Mouse (Mus musculus): Measurements from ENCODE around the gene Caps2. TPM values are rescaled to one million over a fixed set of nuclear protein-coding genes. Genes with fewer than 3 reads are reported as not detected.
"Not testable (repeated sequence)": the region's sequence is repeated elsewhere in the genome, so short reads cannot be mapped to it uniquely, and the experiment has no call there.

Caps2 gene
- total and polyA plus RNA-seq, 3 experiments, result 0.08 to 0.51 (median 0.21) TPM

DNA sequence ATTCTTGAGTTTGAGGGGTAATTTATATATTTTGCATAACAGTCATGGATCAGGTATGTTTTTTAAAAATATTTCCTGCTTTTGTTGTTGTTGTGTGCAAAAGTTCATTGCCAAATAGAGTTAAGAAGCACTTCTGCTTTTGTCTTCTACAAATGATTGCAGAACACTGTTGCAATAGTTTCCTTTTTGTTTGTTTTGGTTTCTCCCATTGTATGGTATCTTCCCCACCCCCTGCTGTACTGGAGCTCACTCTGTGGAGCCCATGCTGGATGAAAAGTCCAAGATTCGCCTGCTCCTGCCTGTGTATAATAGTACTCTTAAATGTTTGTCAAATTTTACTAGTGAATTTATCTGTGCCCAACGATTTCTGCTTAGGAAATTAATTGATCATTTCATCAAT, 23.6 kb upstream of the Caps2 start:
- H3K27me3 ChIP-seq (replicated peaks), result no peaks in the 10 kb centered on the region
- no peak overlapping the region for H3K4me2 ChIP-seq (ENCODE audit: insufficient read depth, low read depth, poor library complexity, severe bottlenecking)
- in situ Hi-C loops (cut with MboI; ENCODE audit: low pct_ligation_motif_present, low pct_unique_long_range_greater_than_20kb, low sequenced_read_pairs), result no loop called here
- H3K9ac ChIP-seq (ENCODE audit: insufficient read depth, low read depth), result no peak overlapping the region
- TF ChIP-seq POLR2A (IDR thresholded peaks at IDR 0.05; ENCODE audit: low read depth, low read length) (no peak), MAZ (IDR thresholded peaks at IDR 0.05; ENCODE audit: low read depth, low read length) (no peak)
- no peaks in the 10 kb centered on the region for H3K36me3 ChIP-seq (replicated peaks in 1 of 2; ENCODE audit: control insufficient read depth in 1 of 2, insufficient read depth in 1 of 2, low read length in 1 of 2)
- no peak overlapping the region for H3K4me3 ChIP-seq (replicated peaks in 1 of 3; ENCODE audit: low read depth in 2 of 3, low read length in 2 of 3, poor library complexity in 1 of 3)
- H3K4me1 ChIP-seq (ENCODE audit: control insufficient read depth in 1 of 2, insufficient read depth in 2 of 2), result 0 out of 4 replicates have a peak, but pooled peaks cover 0 to 2% of the 10 kb centered on the region in 2 experiments
- H3K27ac ChIP-seq (ENCODE audit: insufficient read depth, low read depth), result no peak overlapping the region
- dilution Hi-C loops (cut with MboI; ENCODE audit: extremely low pct_ligation_motif_present, extremely low pct_unique_long_range_greater_than_20kb, low sequenced_read_pairs), result no loop called here
- H3K79me2 ChIP-seq (replicated peaks; ENCODE audit: control insufficient read depth, extremely low read depth, insufficient read depth, poor library complexity, severe bottlenecking), result no peaks in the 10 kb centered on the region
- no peak for DNase-seq (ENCODE audit: extremely low read depth)
- no peaks in the 10 kb centered on the region for H3K9me3 ChIP-seq (replicated peaks; ENCODE audit: low read length)

DNA sequence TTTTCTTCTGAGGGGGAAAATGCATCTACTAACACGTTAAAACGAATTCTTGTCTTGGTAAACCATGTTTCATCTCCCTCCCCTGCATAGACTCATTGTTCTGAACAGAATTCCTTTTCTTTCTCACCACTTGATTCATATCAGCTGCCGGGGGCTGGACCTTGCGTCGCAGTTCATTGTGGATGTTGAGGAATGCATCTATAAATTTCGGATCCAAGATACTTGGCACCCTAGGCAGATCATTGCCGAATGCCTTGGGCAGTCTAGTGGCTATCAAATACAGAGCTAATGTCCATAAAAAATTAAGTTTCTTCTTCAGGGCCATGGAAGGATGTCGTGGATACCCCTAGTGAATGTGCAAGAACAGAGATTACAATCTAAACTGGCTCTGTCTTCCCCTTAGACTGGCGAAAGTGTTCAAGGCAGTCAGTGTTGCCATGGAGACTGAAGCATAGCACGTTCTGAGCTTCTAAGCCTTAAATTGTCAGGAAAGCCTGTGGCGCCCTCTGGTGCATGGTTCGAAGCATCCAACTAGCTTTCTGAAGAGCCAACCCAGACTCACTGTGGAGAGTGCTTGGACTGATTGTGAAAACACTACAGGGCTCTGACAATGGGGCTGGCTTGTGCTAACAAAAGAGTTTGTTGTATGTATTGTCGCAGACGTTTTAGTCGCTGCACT, 3.4 kb upstream of the Caps2 start, which contains the start of gene Glipr1l3:
Gene Glipr1l3, minus strand, starts transcription at position 446 of the 679 bp plus-strand sequence.
- H3K27me3 ChIP-seq (replicated peaks); H3K27ac ChIP-seq (ENCODE audit: insufficient read depth, low read depth); H3K9me3 ChIP-seq (replicated peaks; ENCODE audit: low read length); H3K79me2 ChIP-seq (replicated peaks; ENCODE audit: control insufficient read depth, extremely low read depth, insufficient read depth, poor library complexity, severe bottlenecking); H3K4me1 ChIP-seq (ENCODE audit: control insufficient read depth in 1 of 2, insufficient read depth in 2 of 2); H3K4me2 ChIP-seq (ENCODE audit: insufficient read depth, low read depth, poor library complexity, severe bottlenecking); in situ Hi-C loops (cut with MboI; ENCODE audit: low pct_ligation_motif_present, low pct_unique_long_range_greater_than_20kb, low sequenced_read_pairs); H3K36me3 ChIP-seq (replicated peaks in 1 of 2; ENCODE audit: control insufficient read depth in 1 of 2, insufficient read depth in 1 of 2, low read length in 1 of 2); H3K9ac ChIP-seq (ENCODE audit: insufficient read depth, low read depth); H3K4me3 ChIP-seq (replicated peaks in 1 of 3; ENCODE audit: low read depth in 2 of 3, low read length in 2 of 3, poor library complexity in 1 of 3); dilution Hi-C loops (cut with MboI; ENCODE audit: extremely low pct_ligation_motif_present, extremely low pct_unique_long_range_greater_than_20kb, low sequenced_read_pairs): not testable (repeated sequence)
- TF ChIP-seq RAD21 (IDR thresholded peaks at IDR 0.05; ENCODE audit: low read depth, low read length), result peak; percentile 85
- TF ChIP-seq CTCF (conservative IDR thresholded peaks at IDR 0.05 in 1 of 2, IDR thresholded peaks at IDR 0.05 in 1 of 2; ENCODE audit: low read depth in 2 of 2, low read length in 2 of 2), result peak; percentile 44 to 86; a peak in 2 of 4 replicates
- peak; percentile 73 for TF ChIP-seq SMC3 (IDR thresholded peaks at IDR 0.05; ENCODE audit: low read depth, low read length)
- TF ChIP-seq BHLHE40 (IDR thresholded peaks at IDR 0.05; ENCODE audit: low read depth, low read length), result peak; percentile 59
- TF ChIP-seq MXI1 (IDR thresholded peaks at IDR 0.05; ENCODE audit: low read depth, low read length), result peak; percentile 51; the same call in 1 of the 2 replicates
- peak; percentile 90 for DNase-seq (ENCODE audit: extremely low read depth)

DNA sequence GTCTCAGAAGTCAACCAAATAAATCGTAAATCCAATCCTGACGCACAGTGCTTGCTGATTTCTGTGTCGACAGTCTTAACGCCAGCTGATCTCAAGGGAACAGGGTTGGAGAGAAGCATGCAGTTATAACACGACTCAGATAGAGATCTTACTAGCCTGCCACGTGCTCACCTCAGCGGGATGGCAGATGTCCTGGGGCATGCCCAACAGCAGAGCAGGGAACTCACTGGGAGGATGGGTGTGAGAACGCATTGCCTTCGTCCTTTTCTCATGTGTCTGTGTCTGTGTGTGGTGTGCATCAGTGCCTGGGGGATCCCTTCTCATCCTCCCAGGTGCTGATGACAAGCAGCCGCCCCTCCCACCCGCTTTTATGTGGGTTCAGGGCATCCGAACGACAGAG, 13.6 kb downstream of the Caps2 start:
- DNase-seq (ENCODE audit: extremely low read depth); in situ Hi-C loops (cut with MboI; ENCODE audit: low pct_ligation_motif_present, low pct_unique_long_range_greater_than_20kb, low sequenced_read_pairs); H3K79me2 ChIP-seq (replicated peaks; ENCODE audit: control insufficient read depth, extremely low read depth, insufficient read depth, poor library complexity, severe bottlenecking); H3K9ac ChIP-seq (ENCODE audit: insufficient read depth, low read depth); H3K4me3 ChIP-seq (replicated peaks in 1 of 3; ENCODE audit: low read depth in 2 of 3, low read length in 2 of 3, poor library complexity in 1 of 3); dilution Hi-C loops (cut with MboI; ENCODE audit: extremely low pct_ligation_motif_present, extremely low pct_unique_long_range_greater_than_20kb, low sequenced_read_pairs); H3K4me1 ChIP-seq (ENCODE audit: control insufficient read depth in 1 of 2, insufficient read depth in 2 of 2); H3K4me2 ChIP-seq (ENCODE audit: insufficient read depth, low read depth, poor library complexity, severe bottlenecking); H3K27me3 ChIP-seq (replicated peaks); H3K9me3 ChIP-seq (replicated peaks; ENCODE audit: low read length); H3K27ac ChIP-seq (ENCODE audit: insufficient read depth, low read depth); H3K36me3 ChIP-seq (replicated peaks in 1 of 2; ENCODE audit: control insufficient read depth in 1 of 2, insufficient read depth in 1 of 2, low read length in 1 of 2): not testable (repeated sequence)

DNA sequence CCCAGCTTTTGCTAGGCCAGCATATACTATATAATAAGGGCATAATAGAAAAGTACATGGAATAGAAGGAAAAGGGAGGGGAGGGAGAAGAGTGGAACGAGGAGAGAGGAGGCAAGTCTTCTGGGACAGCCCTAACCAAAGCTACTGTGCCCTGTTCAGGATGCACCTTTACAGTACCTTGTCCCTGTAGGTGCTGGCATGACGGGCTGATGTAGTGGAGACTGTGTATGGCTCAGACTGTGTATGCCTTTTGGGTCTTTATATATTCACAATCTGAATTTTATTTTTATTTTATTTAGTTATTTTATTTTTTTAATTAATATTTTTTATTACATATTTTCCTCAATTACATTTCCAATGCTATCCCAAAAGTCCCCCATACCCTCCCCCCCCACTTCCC, 30.5 kb downstream of the Caps2 start:
- H3K27ac ChIP-seq (ENCODE audit: insufficient read depth, low read depth); H3K79me2 ChIP-seq (replicated peaks; ENCODE audit: control insufficient read depth, extremely low read depth, insufficient read depth, poor library complexity, severe bottlenecking); DNase-seq (ENCODE audit: extremely low read depth); H3K27me3 ChIP-seq (replicated peaks); in situ Hi-C loops (cut with MboI; ENCODE audit: low pct_ligation_motif_present, low pct_unique_long_range_greater_than_20kb, low sequenced_read_pairs); dilution Hi-C loops (cut with MboI; ENCODE audit: extremely low pct_ligation_motif_present, extremely low pct_unique_long_range_greater_than_20kb, low sequenced_read_pairs); H3K4me1 ChIP-seq (ENCODE audit: control insufficient read depth in 1 of 2, insufficient read depth in 2 of 2); H3K4me3 ChIP-seq (replicated peaks in 1 of 3; ENCODE audit: low read depth in 2 of 3, low read length in 2 of 3, poor library complexity in 1 of 3); H3K36me3 ChIP-seq (replicated peaks in 1 of 2; ENCODE audit: control insufficient read depth in 1 of 2, insufficient read depth in 1 of 2, low read length in 1 of 2); H3K9ac ChIP-seq (ENCODE audit: insufficient read depth, low read depth); H3K9me3 ChIP-seq (replicated peaks; ENCODE audit: low read length); H3K4me2 ChIP-seq (ENCODE audit: insufficient read depth, low read depth, poor library complexity, severe bottlenecking): not testable (repeated sequence)

Data from CH12.LX (cell line).